Mouse (Mus musculus) heart, postnatal 0 days (tissue): Measurements from ENCODE around the gene Fgd5. TPM values are rescaled to one million over a fixed set of nuclear protein-coding genes. Genes with fewer than 3 reads are reported as not detected.

Source experiments
- ATAC-seq: fragments of 200-750 bp; cut with Nextera tagmentation; 2 replicates; pipeline ENCODE4 v1.8.0; 2017; ENCODE audit warnings: low read depth, moderate number of reproducible peaks, moderate library complexity; ENCODE audit not compliant: insufficient read depth
- DNase-seq: peaks from one replicate; pipeline ENCODE4 v3.0.0-alpha.2; 2016; ENCODE audit warnings: low spot score
- H3K27ac ChIP-seq: fragments of 300-500 bp; sonication (generic); 2 replicates; pipeline ENCODE4 v1.5.1; 2014; ENCODE audit warnings: low read depth, mild to moderate bottlenecking
- H3K27me3 ChIP-seq: fragments of 300-500 bp; sonication (generic); 2 replicates; pipeline ENCODE4 v1.6.1; 2014; ENCODE audit warnings: low read length, mixed read lengths; ENCODE audit not compliant: control insufficient read depth, insufficient read depth
- H3K36me3 ChIP-seq: fragments of 300-500 bp; sonication (generic); replicated peaks from 2 replicates; pipeline ENCODE4 v1.6.1; 2014; ENCODE audit warnings: low read length, mixed read lengths; ENCODE audit not compliant: control insufficient read depth, insufficient read depth
- H3K4me1 ChIP-seq: fragments of 300-500 bp; sonication (generic); 2 replicates; pipeline ENCODE4 v1.6.1; 2014; ENCODE audit warnings: antibody characterized with exemption; ENCODE audit not compliant: control insufficient read depth, insufficient read depth
- H3K4me2 ChIP-seq: fragments of 300-500 bp; sonication (generic); 2 replicates; pipeline ENCODE4 v1.6.1; 2014; ENCODE audit warnings: low read depth, mild to moderate bottlenecking, low read length, moderate library complexity
- H3K4me3 ChIP-seq: fragments of 300-500 bp; sonication (generic); 2 replicates; pipeline ENCODE4 v1.5.1; 2014; ENCODE audit warnings: low read depth, low read length
- H3K9ac ChIP-seq: fragments of 300-500 bp; sonication (generic); replicated peaks from 2 replicates; pipeline ENCODE4 v1.6.1; 2014; ENCODE audit warnings: low read depth, low read length, mixed read lengths
- H3K9me3 ChIP-seq: fragments of 300-500 bp; sonication (generic); replicated peaks from 2 replicates; pipeline ENCODE4 v1.6.1; 2016; ENCODE audit warnings: low read length; ENCODE audit not compliant: control insufficient read depth
- CTCF ChIP-seq: IDR thresholded peaks from 2 replicates; pipeline ENCODE4 v1.5.1; 2016; ENCODE audit warnings: antibody characterized with exemption, control low read depth, low read depth
- EP300 ChIP-seq: IDR thresholded peaks from 2 replicates; pipeline ENCODE4 v1.6.1; 2016; ENCODE audit warnings: antibody characterized with exemption, low read depth
- WGBS: fragments of 180-500 bp; shearing (Covaris S2); extraction: QIAGEN DNeasy Blood & Tissue Kit; methylation state at CpG from one replicate; pipeline ENCODE4 v1.1.7; 2014; 5-methylcytosine and 5-hydroxymethylcytosine counted together
- polyA plus RNA-seq: library from polyadenylated mRNA; unstranded; fragments of >200 nt; fragmentation: Nextera tagmentation; extraction: Ambion mirVana; gene quantifications from 2 replicates; pipeline ENCODE4 v1.2.1, GENCODE M21; 2015
- total RNA-seq: library from RNA; depleted of rRNA; stranded (reverse); fragments of >200 nt; gene quantifications from 2 replicates; pipeline ENCODE4 v1.2.3, GENCODE M21; 2014; ENCODE audit warnings: low replicate concordance

Gene Fgd5
- total and polyA plus RNA-seq, 2 experiments from 2014 or later: 8.1 to 12.9 TPM

DNA sequence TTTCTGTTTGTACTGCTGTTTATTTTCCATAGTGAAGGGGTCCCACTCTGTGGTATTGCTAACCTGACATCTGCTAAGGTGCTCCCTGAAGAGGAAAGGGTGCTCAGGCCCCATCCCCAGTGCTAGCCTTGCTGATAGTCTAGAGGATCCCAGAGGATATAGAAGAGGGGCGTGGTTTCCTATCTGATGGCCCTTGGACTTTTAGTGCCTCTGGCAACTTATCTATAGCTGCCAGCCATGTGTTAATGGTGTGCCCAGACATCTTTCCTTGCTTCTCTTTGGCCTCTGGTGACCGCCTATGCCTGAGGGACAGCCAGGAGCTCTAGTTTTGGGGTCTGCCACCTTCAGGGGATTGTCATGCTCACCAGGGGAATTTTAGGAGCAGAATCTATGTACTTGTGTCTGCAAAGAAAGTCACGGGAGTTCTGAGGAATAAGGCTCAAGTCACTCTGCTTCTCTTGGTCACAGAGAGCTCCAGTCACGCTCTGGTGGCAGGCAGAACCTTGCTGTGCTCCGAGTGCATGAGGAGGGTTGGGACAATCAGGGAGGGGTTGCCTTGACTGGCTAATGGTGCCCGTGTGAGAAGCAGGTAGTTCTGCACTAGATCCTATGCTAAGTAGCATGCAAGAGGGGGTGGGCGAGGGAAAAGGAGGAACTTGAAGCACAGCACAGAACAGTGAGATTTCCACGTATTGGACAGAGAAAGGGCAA, 15.3 kb downstream of the Fgd5 start:
- no peak for DNase-seq
- WGBS: 52% methylated on average over 8 of the region's 8 CpGs
- H3K36me3 ChIP-seq: no peaks in the 10 kb centered on the region
- TF ChIP-seq EP300: no peak
- TF ChIP-seq CTCF: no peak
- no peak overlapping the region for H3K4me3 ChIP-seq
- no peak overlapping the region for H3K9ac ChIP-seq
- no peak overlapping the region for H3K27ac ChIP-seq
- H3K27me3 ChIP-seq: no peaks in the 10 kb centered on the region; the same call in 1 of the 2 replicates
- no peaks in the 10 kb centered on the region for H3K4me1 ChIP-seq
- no peak for ATAC-seq
- H3K4me2 ChIP-seq: no peak overlapping the region
- H3K9me3 ChIP-seq: no peaks in the 10 kb centered on the region

DNA sequence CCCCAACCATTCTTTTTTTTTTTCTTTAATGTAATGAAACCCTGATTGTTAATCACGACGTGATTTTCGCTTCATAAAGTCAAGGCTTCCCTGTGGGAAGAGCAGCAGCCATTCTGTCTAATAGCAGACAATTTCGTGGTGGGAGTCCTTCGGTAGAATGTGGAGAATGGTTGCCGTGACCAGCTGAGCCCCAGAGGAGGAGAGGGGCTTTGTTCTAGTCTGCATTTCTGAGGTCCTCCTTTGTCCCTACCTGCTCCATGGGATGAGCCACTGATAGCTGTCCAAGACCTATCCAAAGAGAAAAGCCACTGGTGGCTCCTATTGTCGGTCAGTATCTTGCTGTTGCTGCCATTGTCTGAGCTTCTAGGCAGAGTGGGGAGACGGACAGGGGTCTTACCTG, 17.4 kb downstream of the Fgd5 start:
- WGBS: 87% methylated on average over 8 of the region's 8 CpGs
- DNase-seq (no peak), ATAC-seq (no peak)
- no peaks in the 10 kb centered on the region; the same call in 1 of the 2 replicates for H3K27me3 ChIP-seq
- no peak overlapping the region for H3K4me2 ChIP-seq
- H3K9me3 ChIP-seq: no peaks in the 10 kb centered on the region
- no peak overlapping the region for H3K27ac ChIP-seq
- H3K4me1 ChIP-seq: no peaks in the 10 kb centered on the region
- H3K4me3 ChIP-seq: no peak overlapping the region
- H3K36me3 ChIP-seq: no peaks in the 10 kb centered on the region
- TF ChIP-seq CTCF: no peak
- no peak for TF ChIP-seq EP300
- H3K9ac ChIP-seq: no peak overlapping the region

DNA sequence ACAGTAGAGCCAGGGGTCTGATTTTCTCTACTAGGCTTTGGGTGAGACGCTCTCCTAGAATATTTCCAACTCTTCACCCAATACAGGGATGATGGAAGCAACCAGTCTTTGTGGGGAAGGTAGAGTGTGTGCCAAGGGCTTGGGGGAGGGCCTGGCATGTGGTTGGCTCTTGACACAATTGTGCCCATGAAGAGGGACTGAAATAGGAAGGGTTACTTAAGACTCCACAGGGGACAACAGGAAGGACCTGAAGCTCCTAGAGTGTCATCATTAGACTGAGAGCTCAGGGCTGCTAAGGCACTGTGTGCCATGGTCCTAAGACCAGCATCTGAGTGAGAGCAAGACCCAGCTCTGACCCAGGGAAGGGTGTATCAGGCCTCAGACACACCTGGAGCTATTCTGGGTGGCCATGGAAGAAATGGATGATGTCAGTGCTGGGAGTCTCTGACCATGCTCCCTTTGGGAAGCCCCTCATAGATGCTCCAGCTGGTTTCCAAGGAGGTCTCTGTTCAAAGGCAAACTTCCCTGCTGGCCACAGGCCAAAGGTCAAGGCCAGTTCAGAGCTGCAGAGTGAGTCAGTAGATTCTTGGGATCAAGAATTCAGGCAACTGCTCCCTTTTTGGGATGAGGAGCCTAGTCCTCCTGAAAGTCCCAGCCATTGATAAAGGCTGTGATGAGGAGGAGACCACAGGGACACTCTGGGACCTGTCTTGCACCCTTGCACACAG, 24.0 kb downstream of the Fgd5 start:
- DNase-seq (no peak), ATAC-seq (no peak)
- Histone ChIP-seq H3K4me3 (no peak overlapping the region), H3K4me2 (no peak overlapping the region), H3K36me3 (no peaks in the 10 kb centered on the region; the same call in 1 of the 2 replicates), H3K9ac (no peak overlapping the region), H3K27me3 (no peaks in the 10 kb centered on the region), H3K27ac (no peak overlapping the region), H3K9me3 (no peaks in the 10 kb centered on the region), H3K4me1 (no peaks in the 10 kb centered on the region)
- WGBS: 95% methylated on average over 1 of the region's 1 CpGs
- TF ChIP-seq CTCF (no peak), EP300 (no peak)

DNA sequence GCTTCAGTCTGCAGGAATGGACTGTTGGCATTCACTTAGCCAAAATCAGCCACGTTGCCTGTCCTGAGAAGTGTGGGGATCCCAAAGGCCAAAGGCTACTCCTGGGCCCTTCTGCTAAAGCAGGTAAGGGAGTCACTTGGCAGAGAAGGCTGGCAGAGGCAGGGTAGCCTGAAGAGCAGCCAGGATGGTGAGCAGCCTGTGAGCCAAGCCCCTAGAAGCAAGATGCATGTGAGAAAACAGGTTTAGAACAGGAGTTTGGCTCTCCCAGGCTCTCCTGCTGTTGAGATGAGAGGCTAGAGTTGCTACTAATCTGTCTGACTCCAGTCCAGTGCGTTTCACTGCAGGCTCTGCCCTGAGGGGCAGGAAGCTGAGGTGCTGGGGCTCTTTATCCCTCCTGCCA, 25.0 kb downstream of the Fgd5 start:
- H3K4me1 ChIP-seq: no peaks in the 10 kb centered on the region
- no peak overlapping the region for H3K4me3 ChIP-seq
- H3K36me3 ChIP-seq: no peaks in the 10 kb centered on the region; the same call in 1 of the 2 replicates
- no peak overlapping the region for H3K4me2 ChIP-seq
- H3K27ac ChIP-seq: no peak overlapping the region
- WGBS: 39% methylated on average over 2 of the region's 2 CpGs
- H3K9me3 ChIP-seq: no peaks in the 10 kb centered on the region
- H3K27me3 ChIP-seq: no peaks in the 10 kb centered on the region
- TF ChIP-seq EP300 (no peak), CTCF (no peak)
- DNase-seq (no peak), ATAC-seq (no peak)
- no peak overlapping the region for H3K9ac ChIP-seq

DNA sequence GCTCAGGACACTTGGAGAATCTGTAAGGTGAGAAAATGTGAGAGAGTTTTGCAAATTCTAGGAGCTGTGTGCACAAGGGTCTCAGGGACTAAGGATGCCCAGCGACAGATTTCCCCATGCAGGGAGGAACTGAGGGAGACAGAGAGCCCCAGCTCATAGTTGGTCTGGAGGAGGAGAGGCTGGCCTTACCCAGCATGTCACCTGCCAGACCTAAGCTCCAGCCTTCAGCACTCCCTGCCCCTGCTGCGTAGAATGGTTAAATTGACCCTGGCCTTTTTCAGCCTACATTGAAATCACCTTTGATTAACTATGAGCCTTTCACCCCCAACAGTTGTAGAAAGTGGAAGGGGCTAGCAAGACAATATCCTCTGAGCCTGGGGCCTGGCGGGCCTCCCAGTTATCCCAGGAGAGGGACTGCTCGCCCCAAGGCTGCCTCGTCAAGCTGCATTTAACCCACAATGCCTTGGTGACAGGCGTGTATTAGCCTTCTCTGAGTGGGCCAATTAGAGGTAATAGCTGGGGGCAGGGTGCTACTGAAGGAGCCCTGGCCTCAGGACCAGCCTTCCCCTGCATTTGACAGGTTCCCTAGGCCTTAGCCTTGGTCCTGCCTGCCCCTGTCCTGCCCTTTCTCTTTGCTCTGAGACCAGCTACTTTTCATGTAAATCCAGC, 25.6 kb downstream of the Fgd5 start:
- Histone ChIP-seq H3K27me3 (no peaks in the 10 kb centered on the region), H3K4me2 (no peak overlapping the region), H3K4me3 (no peak overlapping the region), H3K9me3 (no peaks in the 10 kb centered on the region), H3K4me1 (no peaks in the 10 kb centered on the region), H3K36me3 (no peaks in the 10 kb centered on the region; the same call in 1 of the 2 replicates), H3K9ac (no peak overlapping the region), H3K27ac (no peak overlapping the region)
- TF ChIP-seq CTCF: no peak
- DNase-seq (no peak), ATAC-seq (no peak)
- 61% methylated on average over 6 of the region's 6 CpGs for WGBS
